23 mouse cellular contexts compared by ENCODE assay signal in genomic region chr14:117906361-117906760, GRCm38 (mm10).
DNase-seq lines count a peak whose midpoint lies in the region; ATAC-seq lines count a peak whose summit lies in the region.
"Had no signal": no experiment of that assay in that cellular context is flagged by ENCODE, and none has a peak within 500 bp of the region (broad histone marks: within the 10 kb centered on the region; RNA-seq: fewer than 3 reads in every experiment).

No protein-coding gene starts in this region.

- intact Hi-C loops in left cerebral cortex, postnatal 36 days (cut with DNase I): no loop called here

- H3K4me2 ChIP-seq in forebrain, embryonic 12.5 days: peak overlapping the region; percentile 21; the same call in 1 of the 2 replicates
- H3K4me2 ChIP-seq in forebrain, embryonic 15.5 days (replicated peaks): no peak overlapping the region
- no peak overlapping the region for H3K4me2 ChIP-seq in neural tube, embryonic 11.5 days (ENCODE audit: low read depth)
- peak overlapping the region; percentile 29; the same call in 1 of the 2 replicates for H3K4me2 ChIP-seq in midbrain, embryonic 12.5 days (replicated peaks)
- no peak overlapping the region for H3K4me2 ChIP-seq in neural tube, embryonic 15.5 days
- H3K4me2 ChIP-seq: heart, embryonic 12.5 days; limb, embryonic 15.5 days had no signal

- no peak overlapping the region for H3K4me3 ChIP-seq in forebrain, embryonic 12.5 days (replicated peaks)
- no peak overlapping the region for H3K4me3 ChIP-seq in forebrain, embryonic 15.5 days
- no peak overlapping the region for H3K4me3 ChIP-seq in neural tube, embryonic 11.5 days (ENCODE audit: low read depth, low read length)
- H3K4me3 ChIP-seq in midbrain, embryonic 12.5 days: no peak overlapping the region
- H3K4me3 ChIP-seq in neural tube, embryonic 15.5 days (replicated peaks): no peak overlapping the region
- H3K4me3 ChIP-seq: heart, embryonic 12.5 days; limb, embryonic 15.5 days; megakaryocyte, embryonic 14.5 days; myocyte had no signal

- DNase-seq in neural tube, embryonic 11.5 days (ENCODE audit: low spot score): no peak
- no peak for DNase-seq in neural tube, embryonic 10.5 days (ENCODE audit: extremely low spot score, low spot score)
- DNase-seq in left cerebral cortex, postnatal 36 days (ENCODE audit: low spot score in 2 of 2): no peak
- no peak for DNase-seq in retina, embryonic 14.5 days (ENCODE audit: low spot score)
- DNase-seq: adrenal gland, postnatal 14 days; cerebellum, adult 11 months; cerebellum, postnatal 10 days; heart, postnatal 14 days; kidney, adult 8-10 months; lung, postnatal 10 days; thymus, postnatal 14 days had no signal

- H3K27ac ChIP-seq in forebrain, embryonic 12.5 days: no peak overlapping the region
- H3K27ac ChIP-seq in forebrain, embryonic 15.5 days (replicated peaks): no peak overlapping the region
- H3K27ac ChIP-seq in neural tube, embryonic 11.5 days (ENCODE audit: low read depth, low read length): no peak overlapping the region
- H3K27ac ChIP-seq in midbrain, embryonic 12.5 days (replicated peaks): no peak overlapping the region
- H3K27ac ChIP-seq in neural tube, embryonic 15.5 days (replicated peaks): no peak overlapping the region
- H3K27ac ChIP-seq: limb, embryonic 15.5 days had no signal

- no peaks in the 10 kb centered on the region for H3K36me3 ChIP-seq in forebrain, embryonic 12.5 days (replicated peaks)
- H3K36me3 ChIP-seq in forebrain, embryonic 15.5 days: no peaks in the 10 kb centered on the region
- no peaks in the 10 kb centered on the region for H3K36me3 ChIP-seq in neural tube, embryonic 11.5 days (ENCODE audit: control insufficient read depth, insufficient read depth, low read length)
- H3K36me3 ChIP-seq in midbrain, embryonic 12.5 days: no peaks in the 10 kb centered on the region
- no peaks in the 10 kb centered on the region for H3K36me3 ChIP-seq in neural tube, embryonic 15.5 days
- H3K36me3 ChIP-seq: G1E; heart, embryonic 12.5 days; limb, embryonic 15.5 days had no signal

- no peaks in the 10 kb centered on the region for H3K9me3 ChIP-seq in forebrain, embryonic 12.5 days
- no peaks in the 10 kb centered on the region for H3K9me3 ChIP-seq in forebrain, embryonic 15.5 days
- no peaks in the 10 kb centered on the region for H3K9me3 ChIP-seq in neural tube, embryonic 11.5 days (ENCODE audit: control insufficient read depth, low read length)
- H3K9me3 ChIP-seq in midbrain, embryonic 12.5 days: no peaks in the 10 kb centered on the region
- no peaks in the 10 kb centered on the region for H3K9me3 ChIP-seq in neural tube, embryonic 15.5 days (replicated peaks)
- H3K9me3 ChIP-seq: heart, embryonic 12.5 days; limb, embryonic 15.5 days had no signal

- peaks cover 20% of the 10 kb centered on the region for H3K4me1 ChIP-seq in forebrain, embryonic 12.5 days
- peaks cover 12% of the 10 kb centered on the region for H3K4me1 ChIP-seq in forebrain, embryonic 15.5 days
- H3K4me1 ChIP-seq in neural tube, embryonic 11.5 days (ENCODE audit: control insufficient read depth, insufficient read depth, low read length): peaks cover 15% of the 10 kb centered on the region
- peaks cover 21% of the 10 kb centered on the region for H3K4me1 ChIP-seq in midbrain, embryonic 12.5 days
- H3K4me1 ChIP-seq in neural tube, embryonic 15.5 days: peaks cover 19% of the 10 kb centered on the region
- H3K4me1 ChIP-seq: megakaryocyte, embryonic 14.5 days had no signal

- no peak overlapping the region for H3K9ac ChIP-seq in forebrain, embryonic 12.5 days
- no peak overlapping the region for H3K9ac ChIP-seq in forebrain, embryonic 15.5 days (replicated peaks)
- H3K9ac ChIP-seq in neural tube, embryonic 11.5 days (ENCODE audit: low read length): no peak overlapping the region
- no peak overlapping the region for H3K9ac ChIP-seq in midbrain, embryonic 12.5 days (replicated peaks)
- H3K9ac ChIP-seq in neural tube, embryonic 15.5 days (replicated peaks): no peak overlapping the region
- H3K9ac ChIP-seq: heart, embryonic 12.5 days; limb, embryonic 15.5 days had no signal

- H3K27me3 ChIP-seq in forebrain, embryonic 12.5 days: no peaks in the 10 kb centered on the region
- no peaks in the 10 kb centered on the region for H3K27me3 ChIP-seq in forebrain, embryonic 15.5 days
- H3K27me3 ChIP-seq in neural tube, embryonic 11.5 days (ENCODE audit: control insufficient read depth, insufficient read depth, low read length): no peaks in the 10 kb centered on the region
- peaks cover 12% of the 10 kb centered on the region for H3K27me3 ChIP-seq in midbrain, embryonic 12.5 days
- H3K27me3 ChIP-seq in neural tube, embryonic 15.5 days (replicated peaks): no peaks in the 10 kb centered on the region
- H3K27me3 ChIP-seq: limb, embryonic 15.5 days; megakaryocyte, embryonic 14.5 days had no signal

- 45% methylated on average over 5 of the region's 5 CpGs for WGBS in forebrain, embryonic 12.5 days
- WGBS in forebrain, embryonic 15.5 days: 36% methylated on average over 5 of the region's 5 CpGs
- 45% methylated on average over 5 of the region's 5 CpGs for WGBS in neural tube, embryonic 11.5 days
- WGBS in midbrain, embryonic 12.5 days: 28% methylated on average over 5 of the region's 5 CpGs
- 32% methylated on average over 5 of the region's 5 CpGs for WGBS in neural tube, embryonic 15.5 days

- peak; percentile 28; the same call in 1 of the 2 replicates for ATAC-seq in forebrain, embryonic 12.5 days (ENCODE audit: low FRiP score)
- ATAC-seq in forebrain, embryonic 15.5 days (replicated peaks): no peak; the same call in 1 of the 2 replicates
- peak; percentile 38; the same call in 1 of the 2 replicates for ATAC-seq in neural tube, embryonic 11.5 days (ENCODE audit: insufficient read depth, low FRiP score, low TSS enrichment)
- peak; percentile 72 for ATAC-seq in midbrain, embryonic 12.5 days (ENCODE audit: low FRiP score, low read depth)
- 0 out of 2 replicates have a peak, but pooled peaks have one; percentile 5 for ATAC-seq in neural tube, embryonic 15.5 days (ENCODE audit: low FRiP score)
- ATAC-seq: activated CD4-positive, CD25-positive, alpha-beta regulatory T cell, adult 4 months; CD4-positive, CD25-positive, alpha-beta regulatory T cell, adult 4 months; inflammation-experienced regulatory T-cells, adult 6 months had no signal

Comparison
In these comparisons a context has a peak if more than half of its experiments do, and no peak if none do; other contexts are left out.
1. H3K4me2 ChIP-seq: peak in forebrain, embryonic 12.5 days (single experiment) and midbrain, embryonic 12.5 days (single experiment); none in forebrain, embryonic 15.5 days (single experiment), neural tube, embryonic 11.5 days (single experiment) and neural tube, embryonic 15.5 days (single experiment).